In genomic region chr3:138481526-138482284, GRCm38 (mm10) we compare ENCODE assay signal across 15 mouse cellular contexts. TPM values are rescaled to one million over a fixed set of nuclear protein-coding genes. Genes with fewer than 3 reads are reported as not detected.
DNase-seq lines count a peak whose midpoint lies in the region; ATAC-seq lines count a peak whose summit lies in the region.
"Had no signal": no experiment of that assay in that cellular context is flagged by ENCODE, and none has a peak within 500 bp of the region (broad histone marks: within the 10 kb centered on the region; RNA-seq: fewer than 3 reads in every experiment).

No protein-coding gene starts in this region.

- no peak overlapping the region for H3K4me2 ChIP-seq in liver, embryonic 11.5 days
- no peak overlapping the region for H3K4me2 ChIP-seq in liver, embryonic 13.5 days
- H3K4me2 ChIP-seq: limb, embryonic 15.5 days; midbrain, embryonic 13.5 days; neural tube, embryonic 13.5 days had no signal

- H3K4me3 ChIP-seq in liver, embryonic 11.5 days (ENCODE audit: low read depth, low read length) = no peak overlapping the region
- H3K4me3 ChIP-seq in liver, embryonic 13.5 days (replicated peaks) = no peak overlapping the region
- no peak overlapping the region for H3K4me3 ChIP-seq in midbrain, embryonic 10.5 days
- H3K4me3 ChIP-seq: limb, embryonic 15.5 days; midbrain, embryonic 13.5 days; neural tube, embryonic 13.5 days had no signal

- H3K9ac ChIP-seq in liver, embryonic 11.5 days (ENCODE audit: low read depth, low read length) = no peak overlapping the region
- H3K9ac ChIP-seq in liver, embryonic 13.5 days = no peak overlapping the region
- H3K9ac ChIP-seq: limb, embryonic 15.5 days; midbrain, embryonic 13.5 days; neural tube, embryonic 13.5 days had no signal

- H3K36me3 ChIP-seq in liver, embryonic 11.5 days (ENCODE audit: control insufficient read depth, insufficient read depth, low read length) = peaks cover 29% of the 10 kb centered on the region
- peaks cover 60% of the 10 kb centered on the region for H3K36me3 ChIP-seq in liver, embryonic 13.5 days
- H3K36me3 ChIP-seq in midbrain, embryonic 10.5 days = peaks cover 90% of the 10 kb centered on the region

- H3K27ac ChIP-seq in liver, embryonic 11.5 days (ENCODE audit: low read depth, low read length) = 0 out of 2 replicates have a peak overlapping the region, but pooled peaks have one; percentile 26
- H3K27ac ChIP-seq in liver, embryonic 13.5 days = peak overlapping the region; percentile 34; the same call in 1 of the 2 replicates
- H3K27ac ChIP-seq in midbrain, embryonic 10.5 days (replicated peaks) = no peak overlapping the region
- H3K27ac ChIP-seq: hindbrain, postnatal 0 days; limb, embryonic 15.5 days; midbrain, embryonic 13.5 days; neural tube, embryonic 13.5 days had no signal

- WGBS in liver, embryonic 11.5 days = 74% methylated on average over 14 of the region's 14 CpGs
- 66% methylated on average over 14 of the region's 14 CpGs for WGBS in liver, embryonic 13.5 days (ENCODE audit: insufficient replicate concordance)
- 71% methylated on average over 14 of the region's 14 CpGs for WGBS in midbrain, embryonic 10.5 days

- 0 out of 2 replicates have a peak, but pooled peaks cover 3% of the 10 kb centered on the region for H3K9me3 ChIP-seq in liver, embryonic 11.5 days (ENCODE audit: control insufficient read depth, low read length)
- H3K9me3 ChIP-seq in liver, embryonic 13.5 days (replicated peaks) = no peaks in the 10 kb centered on the region
- peaks cover 5% of the 10 kb centered on the region for H3K9me3 ChIP-seq in midbrain, embryonic 10.5 days (replicated peaks)
- H3K9me3 ChIP-seq: limb, embryonic 15.5 days; midbrain, embryonic 13.5 days; neural tube, embryonic 13.5 days had no signal

- peak; percentile 13 to 17 for DNase-seq in adrenal gland, postnatal 36 days
- DNase-seq in adrenal gland, postnatal 4 days (ENCODE audit: low spot score in 2 of 2) = no peak
- DNase-seq in liver, embryonic 11.5 days (ENCODE audit: low spot score) = no peak
- no peak for DNase-seq in liver
- DNase-seq in liver, embryonic 13.5 days = no peak
- DNase-seq in thymus, postnatal 10 days (ENCODE audit: low spot score in 2 of 2) = no peak
- DNase-seq in midbrain, embryonic 10.5 days (ENCODE audit: low spot score) = no peak
- DNase-seq: cerebellum, adult 8-10 months; gastrocnemius, postnatal 25 days; right cerebral cortex, postnatal 14 days had no signal

- no peak for ATAC-seq in liver, embryonic 11.5 days (replicated peaks; ENCODE audit: low FRiP score)
- peak; percentile 77 for ATAC-seq in common myeloid progenitor, adult 5-6 weeks (replicated peaks; ENCODE audit: low read depth, poor library complexity, severe bottlenecking)
- no peak for ATAC-seq in liver, embryonic 13.5 days (ENCODE audit: low read depth)
- ATAC-seq: hindbrain, postnatal 0 days; midbrain, embryonic 13.5 days had no signal

- no peaks in the 10 kb centered on the region for H3K27me3 ChIP-seq in liver, embryonic 11.5 days (replicated peaks; ENCODE audit: control insufficient read depth, insufficient read depth, low read length)
- H3K27me3 ChIP-seq in liver, embryonic 13.5 days = no peaks in the 10 kb centered on the region
- no peaks in the 10 kb centered on the region for H3K27me3 ChIP-seq in midbrain, embryonic 10.5 days (ENCODE audit: low read depth, poor library complexity, severe bottlenecking)
- H3K27me3 ChIP-seq: limb, embryonic 15.5 days; midbrain, embryonic 13.5 days; neural tube, embryonic 13.5 days had no signal

- H3K4me1 ChIP-seq in liver, embryonic 11.5 days (replicated peaks; ENCODE audit: control insufficient read depth, insufficient read depth, low read length) = peaks cover 12% of the 10 kb centered on the region
- peaks cover 40% of the 10 kb centered on the region for H3K4me1 ChIP-seq in liver, embryonic 13.5 days (replicated peaks)
- no peaks in the 10 kb centered on the region for H3K4me1 ChIP-seq in midbrain, embryonic 10.5 days
- H3K4me1 ChIP-seq: limb, embryonic 15.5 days had no signal

RNA-seq across cellular contexts. Expression of gene Metap1, which starts 7.6 kb away (rescaled TPM):
- 10 to 100 TPM; 53.8 to 57.9 TPM for total RNA-seq in adrenal gland, postnatal 36 days (2021)
- 10 to 100 TPM; 55.8 to 59.4 TPM for total RNA-seq in adrenal gland, postnatal 4 days (2021)
- polyA plus RNA-seq in liver, embryonic 11.5 days (2014; fragmentation: Nextera tagmentation; extraction: Ambion mirVana) = 51.8 and 54.1 TPM in 2 replicates
- total RNA-seq in common myeloid progenitor, adult 5-6 weeks (2017) = 48.5 and 61.1 TPM in 2 replicates
- polyA plus RNA-seq in liver, embryonic 13.5 days (2015; fragmentation: Nextera tagmentation; extraction: Ambion mirVana) = 26.1 and 32.0 TPM in 2 replicates
- 47.9 and 48.0 TPM in 2 replicates for polyA plus RNA-seq in midbrain, embryonic 10.5 days (2016; fragmentation: Nextera tagmentation; extraction: Ambion mirVana)

RNA-seq across cellular contexts. Expression of gene Adh5, which starts 38.8 kb away (rescaled TPM):
- 100 to 1,000 TPM; 160 to 207 TPM for total RNA-seq in adrenal gland, postnatal 36 days (2021)
- 100 to 1,000 TPM; 259 to 303 TPM for total RNA-seq in adrenal gland, postnatal 4 days (2021)
- polyA plus RNA-seq in liver, embryonic 11.5 days (2014; fragmentation: Nextera tagmentation; extraction: Ambion mirVana) = 176 and 184 TPM in 2 replicates
- total RNA-seq in common myeloid progenitor, adult 5-6 weeks (2017) = 139 and 141 TPM in 2 replicates
- polyA plus RNA-seq in liver, embryonic 13.5 days (2015; fragmentation: Nextera tagmentation; extraction: Ambion mirVana) = 89.4 and 104 TPM in 2 replicates
- 266 and 280 TPM in 2 replicates for polyA plus RNA-seq in midbrain, embryonic 10.5 days (2016; fragmentation: Nextera tagmentation; extraction: Ambion mirVana)

RNA-seq across cellular contexts. Expression of gene Eif4e, which starts 44.3 kb away (rescaled TPM):
- 100 to 1,000 TPM; 193 to 194 TPM for total RNA-seq in adrenal gland, postnatal 36 days (2021)
- 100 to 1,000 TPM; 176 to 182 TPM for total RNA-seq in adrenal gland, postnatal 4 days (2021)
- polyA plus RNA-seq in liver, embryonic 11.5 days (2014; fragmentation: Nextera tagmentation; extraction: Ambion mirVana) = 442 and 454 TPM in 2 replicates
- total RNA-seq in common myeloid progenitor, adult 5-6 weeks (2017) = 197 and 200 TPM in 2 replicates
- polyA plus RNA-seq in liver, embryonic 13.5 days (2015; fragmentation: Nextera tagmentation; extraction: Ambion mirVana) = 206 and 264 TPM in 2 replicates
- polyA plus RNA-seq in midbrain, embryonic 10.5 days (2016; fragmentation: Nextera tagmentation; extraction: Ambion mirVana) = 482 and 499 TPM in 2 replicates

Comparison
In these comparisons a context has a peak if more than half of its experiments do, and no peak if none do; other contexts are left out.
1. DNase-seq: peak in adrenal gland, postnatal 36 days (2 of 2); none in adrenal gland, postnatal 4 days (0 of 2), liver, embryonic 11.5 days (single experiment), liver (single experiment), liver, embryonic 13.5 days (single experiment), thymus, postnatal 10 days (0 of 2) and midbrain, embryonic 10.5 days (single experiment).